Mouse (Mus musculus) layer of hippocampus, postnatal 25 days (tissue): ENCODE data around the gene Kctd20. TPM values are rescaled to one million over a fixed set of nuclear protein-coding genes. Genes with fewer than 3 reads are reported as not detected.
"Not testable (repeated sequence)": the region's sequence is repeated elsewhere in the genome, so short reads cannot be mapped to it uniquely, and the experiment has no call there.

Experiments
- DNase-seq, 2 experiments: peaks; one replicate each; pipeline ENCODE4 v3.0.0; 2022; ENCODE audit warnings: mixed read lengths in 2 of 2, low spot score in 1 of 2; ENCODE audit errors: extremely low spot score in 1 of 2
- total RNA-seq, 2 experiments: library from RNA; stranded (reverse); gene quantifications; 2 replicates each; pipeline ENCODE4 v1.2.3; 2021

Kctd20 gene
- total RNA-seq, 2 experiments from 2014 or later = 67.1 to 75.4 TPM

GRCm38 (mm10) chr17:28981081-28981480, 29.3 kb downstream of the Kctd20 start:
- DNase-seq = no peak

GRCm38 (mm10) chr17:28982591-28982990, 30.8 kb downstream of the Kctd20 start:
- DNase-seq = no peak

DNA sequence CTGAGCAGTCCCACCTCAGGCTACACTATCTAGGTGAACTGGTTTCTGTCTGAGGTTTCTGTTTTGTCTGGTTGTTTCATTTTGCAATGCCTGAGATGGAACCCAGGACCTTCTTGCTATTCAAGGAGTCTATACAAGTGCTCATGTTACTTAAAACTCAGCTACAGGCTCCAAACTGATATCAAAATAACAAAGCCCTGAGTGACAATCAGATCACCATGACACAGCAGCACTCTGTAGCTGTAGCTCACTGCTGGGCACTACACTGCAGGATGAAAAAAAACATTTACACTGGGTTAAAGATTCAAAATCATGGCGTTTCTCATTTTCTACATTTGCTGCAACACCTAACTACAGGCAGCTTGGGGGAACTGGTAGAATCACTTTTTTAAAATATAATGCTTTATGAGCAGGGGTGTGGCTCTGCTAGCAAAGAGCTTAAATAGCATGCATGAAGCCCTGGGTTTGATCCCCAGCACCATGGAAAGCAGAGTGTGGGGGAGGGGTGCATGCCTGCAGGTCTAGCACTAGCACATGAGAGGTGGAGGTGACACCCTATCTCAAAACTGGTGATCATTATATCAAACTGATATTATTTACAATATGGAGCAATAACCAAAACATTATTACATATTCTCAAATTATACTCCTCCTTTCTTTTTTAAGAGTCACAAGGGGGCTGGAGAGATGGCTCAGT, 33.1 kb downstream of the Kctd20 start:
- no peak for DNase-seq

- DNase-seq = no peak
Observed at GRCm38 (mm10) chr17:28986833-28987232, 35.1 kb downstream of the Kctd20 start.

GRCm38 (mm10) chr17:28987713-28988112, 36.0 kb downstream of the Kctd20 start:
- DNase-seq = no peak

DNA sequence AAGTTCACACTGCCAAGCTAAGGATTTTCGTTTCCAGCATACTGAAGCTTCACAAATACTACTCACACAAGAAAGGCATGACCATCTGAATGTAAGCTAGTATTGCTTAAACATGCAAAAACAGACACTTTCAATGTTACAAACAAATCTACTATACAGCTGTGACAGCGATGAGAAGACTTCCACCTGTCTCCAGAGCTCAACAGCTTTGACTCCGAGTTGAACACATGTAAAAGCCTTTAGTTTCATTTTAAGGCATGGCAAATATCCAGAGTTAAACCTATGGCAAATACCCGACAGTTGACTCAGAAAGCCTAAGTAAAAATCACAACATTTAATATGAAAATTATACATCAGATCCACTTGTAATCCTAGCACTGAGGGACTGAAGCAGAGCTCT, 36.5 kb downstream of the Kctd20 start:
- no peak for DNase-seq

GRCm38 (mm10) chr17:28988996-28989395, 37.2 kb downstream of the Kctd20 start:
- no peak for DNase-seq

GRCm38 (mm10) chr17:28990060-28990459, 38.3 kb downstream of the Kctd20 start:
- no peak for DNase-seq

DNA sequence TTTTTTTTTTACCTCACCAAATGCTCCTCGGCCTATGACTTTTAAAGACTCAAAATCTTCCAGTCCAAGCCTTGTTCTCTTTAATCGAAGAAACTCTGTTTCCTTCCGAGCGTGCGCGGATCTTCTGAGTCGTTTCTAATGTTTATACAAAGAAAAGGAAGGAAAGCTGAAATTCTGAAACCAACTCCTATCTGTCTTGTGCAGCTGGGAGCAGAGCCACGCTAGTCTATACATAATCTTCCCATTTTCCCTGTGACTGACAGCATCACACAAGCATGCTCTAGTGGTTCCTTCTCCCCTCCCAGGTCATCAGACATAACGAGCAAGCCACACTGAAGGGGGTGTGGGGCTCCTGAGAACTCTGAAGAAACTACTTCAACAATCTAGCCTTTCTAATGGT, 39.5 kb downstream of the Kctd20 start:
- DNase-seq = no peak

DNA sequence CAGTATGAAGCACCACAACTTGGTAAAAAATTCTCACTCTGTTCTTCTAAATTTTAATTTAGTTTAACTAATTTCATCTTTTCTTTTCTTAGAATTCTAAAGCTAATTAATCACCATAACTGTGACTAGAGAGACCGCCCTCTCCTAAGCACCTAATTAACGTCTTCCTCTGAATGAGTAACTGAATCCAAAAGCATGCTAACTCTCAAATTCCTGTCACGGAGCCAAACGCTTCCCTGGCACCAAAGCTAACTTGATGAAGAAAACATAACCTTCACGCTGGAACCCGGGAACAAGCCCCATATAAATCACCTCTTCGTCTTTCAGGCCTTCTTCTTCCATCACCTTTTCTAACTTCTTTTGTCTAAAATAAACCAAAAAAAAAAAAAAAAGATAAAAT, 40.4 kb downstream of the Kctd20 start:
- peak in 1 of 2 experiments; percentile 24 for DNase-seq

GRCm38 (mm10) chr17:28993004-28993403, 41.3 kb downstream of the Kctd20 start:
- not testable (repeated sequence) for DNase-seq

- no peak for DNase-seq
Observed at GRCm38 (mm10) chr17:28994615-28995014, 42.9 kb downstream of the Kctd20 start.

- DNase-seq = no peak
Observed at GRCm38 (mm10) chr17:29000465-29000864, 48.7 kb downstream of the Kctd20 start.

DNA sequence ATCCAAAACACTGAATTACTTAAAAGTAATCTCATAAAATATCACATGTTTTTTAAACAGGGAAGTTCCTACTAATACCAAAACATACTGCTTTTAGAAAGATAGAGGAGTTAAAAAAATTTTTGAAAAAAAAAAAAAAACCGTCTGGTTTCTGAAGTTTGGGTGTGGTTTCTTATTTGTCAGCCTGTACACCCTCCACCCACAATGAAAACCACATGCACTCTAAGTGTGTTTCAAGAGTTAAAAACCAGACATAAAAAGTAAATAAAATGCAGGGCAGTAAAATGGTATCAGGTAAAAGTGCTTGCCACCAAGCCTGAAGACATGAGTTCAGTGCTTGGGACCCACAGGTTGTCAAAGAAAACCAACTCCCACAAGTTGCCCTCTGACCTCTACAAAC, 52.0 kb downstream of the Kctd20 start:
- no peak for DNase-seq

DNA sequence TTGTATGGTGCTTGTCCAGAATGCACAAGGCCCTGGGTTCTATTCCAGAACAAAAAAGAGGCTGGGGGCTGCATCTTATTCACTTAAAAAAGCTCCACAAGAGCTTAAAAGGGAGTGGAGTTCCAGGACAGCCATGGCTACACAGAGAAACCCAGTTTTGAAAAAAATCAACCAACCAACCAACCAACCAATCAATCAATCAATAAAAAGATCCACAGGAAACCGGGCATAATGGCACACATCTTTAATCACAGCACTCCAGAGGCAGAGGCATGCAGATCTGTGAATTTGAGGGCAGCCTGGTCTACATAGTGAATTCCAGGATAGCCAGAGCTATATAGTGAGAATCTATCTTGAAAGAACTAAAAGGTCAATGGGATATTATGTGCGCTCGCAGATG, 53.3 kb downstream of the Kctd20 start:
- DNase-seq = no peak

GRCm38 (mm10) chr17:29006812-29007211, 55.1 kb downstream of the Kctd20 start:
- DNase-seq = no peak

GRCm38 (mm10) chr17:29007243-29007640, 55.5 kb downstream of the Kctd20 start:
- no peak for DNase-seq

DNA sequence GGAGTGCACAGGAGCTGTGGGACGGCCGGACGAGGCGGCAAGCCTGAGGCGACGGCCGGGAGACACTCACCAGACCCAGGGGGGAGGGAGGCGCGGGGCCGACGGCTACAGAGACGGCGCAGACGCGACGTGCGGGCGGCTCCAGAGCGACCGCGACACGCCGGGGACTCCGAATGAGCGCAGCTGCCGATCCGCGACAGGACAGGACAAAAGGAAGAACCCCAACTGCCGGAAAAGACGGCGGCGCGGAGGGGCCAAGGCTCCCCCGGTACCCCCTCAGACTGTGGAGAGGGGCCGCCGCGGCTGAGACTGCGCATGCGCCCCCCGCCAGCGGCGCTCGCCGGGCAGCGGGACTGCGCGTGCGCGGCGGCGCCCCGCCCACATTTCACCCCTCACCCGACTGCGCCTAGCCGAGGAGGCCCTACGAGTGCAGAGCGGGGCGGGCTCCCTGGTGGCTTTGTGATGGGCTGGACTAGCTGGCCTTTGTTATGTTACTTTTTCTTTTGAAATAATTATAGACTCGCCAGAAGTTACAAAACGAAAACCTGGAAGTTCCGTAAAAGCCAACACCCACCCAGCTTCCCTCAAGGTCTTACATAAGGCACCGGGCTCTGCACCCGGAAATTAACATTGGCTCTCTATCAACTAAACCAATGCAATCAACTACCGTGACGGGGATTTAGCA, 56.0 kb downstream of the Kctd20 start, which contains the start of gene Stk38:
Gene Stk38 (minus strand): TSS at position 355 of the 685 bp plus-strand sequence.
- DNase-seq = peak; percentile 86 to 96

GRCm38 (mm10) chr17:29008326-29008650, 56.5 kb downstream of the Kctd20 start:
- no peak for DNase-seq

DNA sequence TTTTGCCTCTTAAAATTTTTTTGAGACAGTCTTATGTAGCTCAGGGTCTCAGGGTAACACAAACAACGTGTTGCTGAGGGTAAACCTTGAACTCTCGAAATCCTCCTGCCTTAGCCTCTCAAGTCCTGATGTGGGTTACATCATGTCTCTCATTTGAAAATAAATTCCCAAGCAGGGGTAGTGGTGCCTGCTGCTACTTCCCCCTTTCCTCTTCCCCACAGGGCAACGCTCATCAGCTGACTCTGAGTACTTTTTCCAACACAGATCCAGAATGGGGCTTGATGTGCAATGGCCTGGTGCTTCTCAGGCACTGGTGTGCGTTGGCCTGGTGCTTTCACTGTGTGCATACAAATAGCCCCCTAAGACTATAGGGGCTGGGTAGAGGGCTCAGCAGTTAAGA, 57.4 kb downstream of the Kctd20 start:
- DNase-seq = no peak

DNA sequence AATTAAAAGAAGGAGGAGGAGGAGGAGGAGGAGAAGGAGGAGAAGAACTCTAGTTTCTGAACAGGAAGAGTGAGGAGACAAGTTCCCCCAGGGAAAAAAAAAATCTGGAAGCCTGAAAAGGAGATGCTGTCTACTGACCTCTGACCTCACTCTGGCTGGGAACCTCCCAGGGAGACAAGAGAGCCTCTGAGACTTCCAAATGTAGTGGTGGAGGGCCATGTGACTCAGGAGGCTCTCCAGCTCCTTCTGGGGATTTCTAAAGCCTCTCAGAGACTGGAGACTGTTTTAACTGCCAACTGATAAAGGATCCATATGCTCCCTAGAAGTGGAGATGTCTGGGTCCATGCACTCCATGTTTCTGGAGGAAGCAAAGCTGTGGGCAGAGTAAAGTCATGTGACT, 62.5 kb downstream of the Kctd20 start:
- DNase-seq = no peak

DNA sequence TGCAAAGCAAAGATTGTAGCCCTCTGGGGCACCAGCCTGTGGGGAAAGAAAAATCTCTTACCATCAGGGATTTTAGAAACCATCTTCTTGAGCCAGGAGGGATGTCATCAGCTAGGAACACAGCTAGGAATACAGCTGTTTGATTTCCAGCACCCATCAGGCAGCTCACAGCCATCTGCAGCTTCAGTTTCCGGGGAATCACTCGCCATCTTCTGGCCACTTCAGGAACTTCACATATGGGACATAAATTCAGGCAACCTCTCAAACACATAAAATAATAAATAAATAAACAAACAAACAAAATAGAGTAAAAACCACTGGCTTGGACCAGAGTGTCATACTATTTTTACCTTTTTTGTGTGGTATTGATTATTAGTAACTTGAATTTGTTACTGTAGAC, 63.9 kb downstream of the Kctd20 start:
- no peak for DNase-seq
